Mouse (Mus musculus): ENCODE measurements around the gene Cyb5r3. TPM values are rescaled to one million over a fixed set of nuclear protein-coding genes. Genes with fewer than 3 reads are reported as not detected.

The Cyb5r3 gene
- total RNA-seq, 2 experiments from 2014 or later = 106 to 114 TPM

DNA sequence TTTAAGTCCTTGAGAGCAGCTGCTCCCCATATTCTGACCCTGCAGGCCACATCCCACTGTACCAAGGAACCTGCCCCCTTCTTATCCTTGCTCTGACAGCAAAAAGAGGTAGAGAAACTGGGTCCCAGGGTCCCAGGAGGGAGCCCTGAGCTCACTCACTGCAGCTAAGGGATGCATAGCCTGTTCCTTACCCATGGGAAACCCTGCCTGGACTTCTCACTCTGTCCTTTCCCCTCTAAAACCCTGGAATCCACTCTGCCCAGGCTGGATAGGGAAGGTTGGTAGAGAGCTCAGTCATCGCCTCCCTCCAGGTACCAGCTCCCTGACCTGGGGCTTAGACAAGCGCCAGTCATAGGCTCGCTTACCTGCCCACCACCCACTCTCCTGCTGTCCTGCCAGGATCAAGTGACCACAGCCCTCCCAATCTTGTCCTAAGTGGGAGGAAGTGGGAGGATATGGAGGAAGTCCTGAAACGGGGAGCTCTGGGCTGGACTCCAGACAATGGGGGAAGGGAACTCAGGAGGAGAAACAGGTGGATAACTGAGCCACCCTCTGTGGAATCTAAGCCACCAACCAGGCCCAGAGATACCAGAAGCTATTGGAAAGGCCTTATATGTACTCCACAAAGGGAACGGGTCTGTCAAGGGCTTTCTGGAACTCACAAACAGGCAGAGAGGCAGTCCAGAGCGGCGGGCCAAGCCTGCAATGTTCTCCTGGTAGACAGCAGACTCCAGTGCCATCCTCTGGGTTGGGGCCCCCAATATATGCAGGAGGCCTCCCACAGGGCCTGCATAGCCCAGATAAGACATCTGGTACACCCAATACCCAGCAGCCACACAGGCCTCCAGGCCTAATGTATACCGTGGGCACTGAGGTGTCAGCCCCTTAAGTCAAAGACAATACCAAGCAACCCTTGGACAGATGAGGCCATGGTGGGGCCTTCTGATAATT is 2.3 kb downstream of the Cyb5r3 start:
- DNase-seq (ENCODE audit: low spot score in 2 of 2) = no peak

DNA sequence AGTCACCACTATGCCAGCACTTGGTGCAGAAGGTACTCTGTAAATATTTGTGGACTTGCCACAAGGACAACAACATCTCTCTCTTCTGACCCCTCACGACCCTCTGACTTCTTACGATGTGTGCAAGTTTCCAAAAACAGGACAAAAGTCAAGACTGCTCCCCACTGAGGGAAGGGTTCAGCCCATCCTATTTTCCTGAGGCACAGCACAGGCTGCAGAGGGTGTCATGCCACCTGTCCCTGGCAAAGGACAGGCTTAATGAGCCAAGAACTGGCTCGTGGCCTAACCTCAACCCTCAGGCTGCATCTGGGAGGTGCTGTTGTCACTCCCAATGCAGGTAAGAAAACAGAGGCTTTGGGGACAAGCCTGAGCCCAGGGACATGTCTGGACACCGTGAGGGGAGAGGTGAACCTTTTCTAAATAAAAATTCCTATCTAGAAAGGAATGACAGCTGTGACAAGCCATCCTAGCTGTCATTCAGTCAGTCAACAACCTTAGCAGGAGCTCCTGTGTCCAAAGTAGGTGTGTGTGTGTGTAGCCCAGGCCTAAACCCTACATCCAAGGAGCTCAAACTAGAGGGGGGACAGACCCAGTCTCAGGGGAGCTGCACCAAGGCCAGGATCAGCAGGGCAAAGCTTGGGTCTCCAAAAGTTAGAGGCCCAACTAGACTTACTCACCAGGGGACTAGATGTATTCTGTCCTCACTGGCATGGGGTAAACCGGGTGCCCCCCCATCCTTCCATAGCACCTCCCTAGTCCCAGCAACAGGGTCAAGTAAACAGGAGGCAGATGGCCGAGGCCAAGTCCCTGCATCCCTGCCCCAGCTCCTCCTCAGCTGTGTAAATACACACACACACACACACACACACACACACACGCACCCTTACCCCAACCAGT is 3.3 kb downstream of the Cyb5r3 start:
- no peak for DNase-seq (ENCODE audit: low spot score in 2 of 2)

DNA sequence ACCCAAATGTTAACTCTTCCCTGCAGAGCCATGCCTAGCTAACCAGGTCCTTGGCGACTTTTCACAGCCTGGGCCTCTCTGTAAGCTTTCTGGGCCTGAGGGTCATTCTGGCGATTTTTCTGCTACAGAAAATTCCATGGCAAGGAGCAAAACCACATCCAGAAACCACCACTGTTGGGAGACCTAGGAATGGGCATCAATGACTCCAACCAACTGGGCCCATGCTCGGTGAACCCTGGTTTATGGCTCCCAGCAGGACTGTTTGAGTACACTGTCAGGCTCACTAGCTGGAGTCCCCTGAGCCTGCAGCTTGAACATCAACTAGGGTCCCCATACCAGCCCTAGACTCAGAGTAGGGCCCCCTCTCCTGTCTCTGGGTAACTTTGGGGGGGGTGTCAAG is 4.1 kb downstream of the Cyb5r3 start:
- no peak for DNase-seq (ENCODE audit: low spot score in 2 of 2)

DNA sequence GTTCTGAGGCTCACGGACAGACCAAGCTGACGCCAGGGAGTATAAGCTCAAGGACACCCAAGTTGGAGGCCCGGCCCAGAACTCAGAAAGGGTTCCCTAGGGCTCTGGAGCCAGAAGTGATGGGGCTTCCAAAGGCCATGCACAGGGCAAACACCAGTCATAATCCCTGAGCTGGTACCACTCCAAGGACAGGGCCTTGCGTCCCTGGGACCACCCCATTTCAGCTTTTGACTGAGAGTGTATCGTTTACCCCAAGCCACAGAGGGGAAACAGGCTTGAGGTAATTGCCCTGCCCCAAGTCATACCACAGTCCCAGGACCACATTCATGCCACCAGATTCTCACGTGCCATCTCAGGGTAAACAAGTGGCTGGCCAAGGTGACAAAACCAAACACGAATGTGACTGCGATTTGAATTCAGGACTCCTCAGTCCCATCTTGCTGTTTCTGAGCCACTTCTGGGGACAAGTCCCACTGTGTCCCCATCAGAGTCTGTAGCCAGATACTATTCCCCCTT is 4.8 kb downstream of the Cyb5r3 start:
- no peak for DNase-seq (ENCODE audit: low spot score in 2 of 2)

DNA sequence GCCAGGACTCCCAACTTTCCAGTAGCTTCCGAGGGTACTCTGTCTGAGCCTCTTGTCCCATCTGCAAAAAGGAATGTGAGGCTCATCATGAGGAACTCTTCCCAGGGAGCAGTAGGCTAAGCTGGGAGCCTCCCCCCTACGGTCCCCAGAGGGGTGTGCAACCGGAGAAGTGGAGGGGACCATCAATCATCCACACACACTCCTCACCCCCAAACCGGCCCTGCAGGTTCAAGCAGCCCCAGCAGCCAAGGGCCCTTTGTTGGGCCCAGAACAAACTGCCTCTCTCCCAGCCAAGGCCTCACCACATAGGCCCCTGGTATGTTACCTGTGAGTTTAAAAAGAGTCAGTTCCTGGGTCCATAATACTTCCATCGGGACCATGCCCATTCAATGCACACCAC is 5.3 kb downstream of the Cyb5r3 start:
- DNase-seq (ENCODE audit: low spot score in 2 of 2) = no peak

GRCm38 (mm10) chr15:83166642-83167041 is 5.8 kb downstream of the Cyb5r3 start:
- DNase-seq (ENCODE audit: low spot score in 2 of 2) = peak; percentile 36 to 48

GRCm38 (mm10) chr15:83165526-83166315 is 6.7 kb downstream of the Cyb5r3 start:
- no peak for DNase-seq (ENCODE audit: low spot score in 2 of 2)

- DNase-seq (ENCODE audit: low spot score in 2 of 2) = no peak
Observed at GRCm38 (mm10) chr15:83164971-83165471, 7.4 kb downstream of the Cyb5r3 start.

DNA sequence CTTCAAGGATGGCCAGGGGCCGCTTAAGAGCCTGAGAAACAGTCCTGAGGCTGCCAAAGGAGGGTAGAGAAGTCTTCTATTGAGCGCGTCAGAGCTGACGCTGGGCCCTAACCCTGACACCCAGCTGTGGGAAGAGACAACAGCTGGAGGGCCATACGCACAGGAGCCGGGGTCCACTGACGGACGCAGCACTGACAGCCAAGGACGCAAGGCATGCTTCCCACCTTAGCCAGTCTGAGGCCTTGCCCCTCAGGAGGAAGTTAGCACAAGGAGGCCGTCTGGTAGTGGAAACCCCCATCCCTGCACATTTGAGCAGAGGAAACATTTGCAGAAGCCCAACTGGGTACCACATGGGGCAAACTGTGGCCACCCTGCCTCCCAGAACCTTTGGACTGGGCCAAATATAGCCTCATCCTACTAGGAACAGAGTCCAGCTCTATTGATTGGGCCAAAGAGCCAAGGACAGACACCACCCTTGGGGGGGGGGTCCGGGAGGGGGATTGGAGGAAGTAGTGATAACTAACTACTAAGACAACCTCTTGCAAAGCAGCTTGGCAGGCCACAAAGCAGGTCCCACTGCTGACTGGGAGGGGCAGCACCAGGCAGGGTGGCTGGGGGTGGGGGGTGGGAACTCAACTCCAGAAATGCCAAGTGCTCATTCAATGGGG is 9.4 kb downstream of the Cyb5r3 start:
- no peak for DNase-seq (ENCODE audit: low spot score in 2 of 2)

- no peak for DNase-seq (ENCODE audit: low spot score in 2 of 2)
Observed at GRCm38 (mm10) chr15:83162001-83162400, 10.4 kb downstream of the Cyb5r3 start.

DNA sequence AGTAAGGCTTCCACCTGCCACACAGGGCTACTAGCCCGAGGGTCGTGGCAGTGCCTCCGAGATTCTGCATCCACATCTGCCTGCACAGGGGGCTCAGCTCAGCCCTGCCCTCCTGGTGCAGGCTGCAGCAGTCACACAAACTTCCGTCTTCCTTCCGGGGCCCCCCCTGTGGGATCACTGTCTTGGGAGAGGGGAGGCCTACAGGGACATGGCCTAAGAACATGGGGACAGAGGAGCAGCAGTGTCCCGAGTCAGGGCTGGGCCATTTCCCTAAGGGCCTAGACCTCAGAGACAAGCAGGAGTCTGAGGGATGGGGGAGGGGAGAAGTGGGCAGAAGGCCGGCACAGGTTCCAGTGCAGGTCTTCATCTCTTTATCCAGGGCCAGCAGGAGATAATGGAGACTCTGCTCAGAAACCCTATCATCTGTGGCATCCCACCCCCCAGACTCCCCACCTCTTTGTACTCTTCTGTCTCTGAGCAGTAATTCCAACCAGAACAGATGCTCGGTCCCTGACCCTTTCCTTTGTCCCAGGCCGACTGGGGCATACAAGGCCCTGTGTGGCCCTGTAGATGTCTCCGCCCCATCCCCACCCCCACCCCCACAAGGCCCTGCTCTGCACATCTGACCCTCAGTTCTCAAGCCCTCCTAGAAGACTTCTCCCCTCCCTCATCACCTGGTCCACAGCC is 11.2 kb downstream of the Cyb5r3 start:
- DNase-seq (ENCODE audit: low spot score in 2 of 2) = no peak

DNA sequence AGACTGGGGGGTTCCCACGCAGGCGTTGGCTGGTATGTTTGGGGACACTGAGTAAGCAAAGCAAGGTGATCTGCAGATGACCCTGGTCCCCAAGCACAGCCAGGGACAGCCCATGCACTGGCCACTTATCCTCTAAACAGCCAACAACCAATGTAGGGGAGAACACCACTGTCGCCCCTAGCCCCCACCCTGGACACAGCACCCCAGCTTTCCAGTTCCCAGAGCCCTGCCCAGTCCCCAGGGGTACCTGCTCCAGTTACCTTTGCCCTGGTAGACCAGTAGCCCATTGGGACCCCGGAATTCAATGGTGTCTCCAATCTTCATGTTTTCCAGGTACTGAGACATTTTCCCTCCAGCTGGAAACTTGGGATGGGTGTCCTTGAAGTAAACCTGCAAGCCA is 11.8 kb downstream of the Cyb5r3 start:
- no peak for DNase-seq (ENCODE audit: low spot score in 2 of 2)

DNA sequence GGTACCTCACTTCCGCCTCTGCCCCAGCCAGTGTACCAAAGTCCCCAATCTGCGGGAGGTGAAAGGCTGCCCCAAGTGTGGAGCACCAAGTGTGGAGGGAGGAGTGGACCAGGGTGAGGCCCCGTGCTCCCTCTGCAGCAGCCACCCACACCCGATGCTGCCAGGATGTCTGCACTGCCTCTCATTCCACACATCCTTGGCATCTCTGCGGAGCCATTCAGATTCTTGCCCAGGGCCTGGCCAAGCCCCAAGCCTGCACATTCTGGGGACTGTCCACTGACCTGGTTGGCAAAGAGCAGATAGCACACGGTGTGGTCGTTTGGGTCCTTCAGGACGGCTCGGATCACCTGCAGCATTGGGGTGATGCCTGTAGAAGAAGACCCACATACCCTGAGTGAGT is 12.6 kb downstream of the Cyb5r3 start:
- no peak for DNase-seq (ENCODE audit: low spot score in 2 of 2)

DNA sequence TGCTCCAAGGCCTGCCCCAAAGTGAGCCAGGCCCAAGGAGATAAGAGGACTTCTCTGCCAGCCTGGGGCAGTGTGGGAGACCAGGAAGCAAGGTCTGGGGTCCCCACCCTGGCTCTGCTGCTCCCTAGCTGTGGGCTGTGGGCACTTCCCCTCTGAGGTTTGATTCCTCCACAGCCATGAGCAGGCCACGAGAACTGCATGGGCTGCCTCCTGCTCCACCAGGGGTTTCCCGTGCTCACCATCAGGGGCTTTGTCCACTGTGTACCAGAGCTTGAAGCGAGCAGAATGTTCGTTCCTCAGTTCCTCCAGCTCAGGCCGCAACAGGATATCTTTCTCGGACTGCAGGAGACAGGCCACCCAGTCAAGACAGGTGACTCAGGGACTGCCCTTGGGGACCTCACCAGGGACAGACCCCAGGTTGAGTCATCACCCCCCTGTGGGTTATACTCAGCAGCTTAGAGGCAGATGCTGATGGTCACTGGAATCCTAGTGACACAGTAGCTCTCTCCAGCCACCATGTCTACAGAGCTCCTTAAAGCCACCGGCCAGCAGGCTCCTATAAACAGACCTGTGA is 13.7 kb downstream of the Cyb5r3 start:
- no peak for DNase-seq (ENCODE audit: low spot score in 2 of 2)

GRCm38 (mm10) chr15:83157667-83158064 is 14.7 kb downstream of the Cyb5r3 start:
- no peak for DNase-seq (ENCODE audit: low spot score in 2 of 2)

DNA sequence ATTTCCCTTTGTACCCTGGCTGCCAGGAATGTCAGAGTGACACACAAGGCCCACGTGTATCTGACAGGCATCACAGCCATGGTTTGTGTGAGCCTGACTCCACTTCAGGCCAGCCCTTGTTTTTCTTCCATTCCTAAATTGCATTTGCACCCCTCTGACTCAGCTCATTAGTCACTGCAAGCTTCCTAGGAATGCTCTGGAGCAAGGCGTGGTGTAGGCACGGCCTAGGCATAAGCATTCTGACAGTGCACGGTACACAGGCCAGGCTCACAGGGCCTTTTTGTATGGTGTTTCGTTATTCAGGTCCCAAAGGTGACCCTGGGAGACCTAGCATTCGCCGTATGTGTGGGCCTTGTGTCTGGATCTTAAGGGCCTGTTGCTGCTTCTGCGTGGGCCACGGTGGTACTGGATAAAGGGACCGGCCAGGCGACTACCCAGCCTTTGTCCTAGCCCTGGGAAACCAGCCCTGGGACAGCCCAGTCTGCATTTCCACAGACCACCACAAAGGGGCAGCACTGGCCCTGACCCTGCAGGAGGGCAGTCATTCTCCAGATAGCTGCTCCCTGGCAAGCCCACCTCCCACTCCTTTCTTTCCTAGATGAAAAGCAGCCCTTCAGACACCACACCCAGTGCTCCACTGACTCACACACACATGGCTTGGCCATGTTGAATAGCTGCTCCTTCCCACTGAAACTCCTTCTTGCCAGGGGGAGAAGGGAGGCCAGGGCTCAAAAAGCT is 15.3 kb downstream of the Cyb5r3 start:
- peak; percentile 64 to 68 for DNase-seq (ENCODE audit: low spot score in 2 of 2)

GRCm38 (mm10) chr15:83155672-83156419 is 16.5 kb downstream of the Cyb5r3 start:
- DNase-seq (ENCODE audit: low spot score in 2 of 2) = no peak

- no peak for DNase-seq (ENCODE audit: low spot score in 2 of 2)
Observed at GRCm38 (mm10) chr15:83154309-83154708, 18.1 kb downstream of the Cyb5r3 start.

Data from layer of hippocampus, postnatal 10 days (tissue).